Mouse (Mus musculus) lung, adult 2 months (tissue): ENCODE data around the gene Dhcr24.

ENCODE experiments used
- CTCF ChIP-seq: fragments of 200-500 bp; IDR thresholded peaks from 2 replicates; pipeline ENCODE4 v1.5.1; 2011; ENCODE audit warnings: mild to moderate bottlenecking, low read length, control low read depth; ENCODE audit not compliant: insufficient read depth
- POLR2A ChIP-seq: fragments of 200-500 bp; IDR thresholded peaks from 2 replicates; pipeline ENCODE4 v1.6.1; 2011; ENCODE audit warnings: low read depth, mild to moderate bottlenecking, control low read depth, low read length, borderline replicate concordance; ENCODE audit errors: extremely low read depth

- no peak for TF ChIP-seq POLR2A
- TF ChIP-seq CTCF: no peak
Observed at GRCm38 (mm10) chr4:106571081-106571724, 10.4 kb downstream of the Dhcr24 start.
